Mouse (Mus musculus): ENCODE results near the gene Nlgn1. TPM values are rescaled to one million over a fixed set of nuclear protein-coding genes. Genes with fewer than 3 reads are reported as not detected.

Gene Nlgn1
- polyA plus RNA-seq, 1 experiment from 2014 or later: 2.8 TPM

DNA sequence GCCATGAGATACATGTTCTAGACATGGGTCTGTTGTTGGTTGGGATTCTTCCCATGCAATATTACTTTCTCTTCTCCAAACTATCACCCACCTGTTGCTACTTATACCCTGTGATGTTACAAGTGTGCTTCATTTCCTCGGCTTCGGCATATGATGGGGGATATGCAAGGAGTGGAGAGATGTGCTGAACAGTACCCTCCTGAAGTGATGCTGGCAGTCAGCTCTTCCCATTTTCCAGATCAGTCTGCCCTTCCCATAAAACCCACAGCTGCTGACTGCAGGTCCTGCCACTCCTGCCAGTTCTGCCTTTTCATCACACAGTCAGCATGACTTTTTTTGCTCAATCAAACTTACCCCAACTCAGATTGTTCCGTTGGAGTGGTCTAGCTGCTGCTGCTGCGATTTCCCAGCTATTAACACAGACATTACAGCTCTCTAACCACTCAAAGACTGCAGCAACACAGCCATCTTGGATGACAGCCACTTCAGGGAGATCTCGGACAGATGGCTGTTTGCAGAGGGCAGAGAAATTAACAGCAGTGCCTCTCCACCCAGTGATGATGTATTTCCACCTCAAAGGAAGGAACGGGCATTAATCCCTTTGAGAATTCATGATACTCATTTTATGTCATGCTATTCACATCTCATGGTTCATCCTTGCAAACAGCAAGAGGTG, 643.3 kb downstream of the Nlgn1 start:
- Histone ChIP-seq H3K27me3 (ENCODE audit: control insufficient read depth, insufficient read depth, low read length) (no peaks in the 10 kb centered on the region), H3K9ac (replicated peaks; ENCODE audit: low read depth, low read length) (no peak overlapping the region), H3K4me3 (ENCODE audit: low read depth, low read length) (no peak overlapping the region), H3K27ac (ENCODE audit: low read length) (no peak overlapping the region), H3K9me3 (ENCODE audit: control insufficient read depth, low read depth, low read length) (no peaks in the 10 kb centered on the region), H3K36me3 (ENCODE audit: control insufficient read depth, insufficient read depth, low read length) (no peaks in the 10 kb centered on the region), H3K4me2 (replicated peaks; ENCODE audit: low read depth, low read length) (no peak overlapping the region), H3K4me1 (ENCODE audit: control insufficient read depth, insufficient read depth, low read length) (no peaks in the 10 kb centered on the region)
- 64% methylated on average over 6 of the region's 6 CpGs for WGBS
- no peak for ATAC-seq (ENCODE audit: insufficient number of reproducible peaks, insufficient read depth, low FRiP score, low read depth)

DNA sequence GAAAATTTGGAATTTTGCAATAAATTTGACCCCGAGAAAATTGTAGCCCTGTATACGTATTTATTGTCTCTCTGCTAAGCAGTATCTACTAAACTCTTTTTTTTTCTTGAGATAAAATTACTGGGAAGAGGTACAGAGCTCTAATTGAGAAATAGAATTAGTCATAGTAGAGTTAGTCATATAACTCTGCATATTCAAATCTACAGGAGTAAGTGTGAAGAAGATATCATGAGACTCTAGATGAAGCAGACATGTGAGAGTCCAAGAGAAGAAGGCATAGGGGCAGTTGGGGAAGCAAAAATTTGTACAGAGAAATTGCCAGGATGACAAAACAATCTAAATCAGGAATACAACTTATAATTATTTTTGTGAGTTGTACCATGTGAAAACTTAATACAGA, 648.6 kb downstream of the Nlgn1 start:
- ATAC-seq (ENCODE audit: insufficient number of reproducible peaks, insufficient read depth, low FRiP score, low read depth): no peak
- no peak overlapping the region for H3K9ac ChIP-seq (replicated peaks; ENCODE audit: low read depth, low read length)
- 94% methylated on average over 2 of the region's 2 CpGs for WGBS
- no peak overlapping the region for H3K4me3 ChIP-seq (ENCODE audit: low read depth, low read length)
- no peak overlapping the region for H3K4me2 ChIP-seq (replicated peaks; ENCODE audit: low read depth, low read length)
- no peaks in the 10 kb centered on the region for H3K36me3 ChIP-seq (ENCODE audit: control insufficient read depth, insufficient read depth, low read length)
- H3K27ac ChIP-seq (ENCODE audit: low read length): no peak overlapping the region
- H3K4me1 ChIP-seq (ENCODE audit: control insufficient read depth, insufficient read depth, low read length): no peaks in the 10 kb centered on the region
- H3K9me3 ChIP-seq (ENCODE audit: control insufficient read depth, low read depth, low read length): no peaks in the 10 kb centered on the region
- no peaks in the 10 kb centered on the region for H3K27me3 ChIP-seq (ENCODE audit: control insufficient read depth, insufficient read depth, low read length)

DNA sequence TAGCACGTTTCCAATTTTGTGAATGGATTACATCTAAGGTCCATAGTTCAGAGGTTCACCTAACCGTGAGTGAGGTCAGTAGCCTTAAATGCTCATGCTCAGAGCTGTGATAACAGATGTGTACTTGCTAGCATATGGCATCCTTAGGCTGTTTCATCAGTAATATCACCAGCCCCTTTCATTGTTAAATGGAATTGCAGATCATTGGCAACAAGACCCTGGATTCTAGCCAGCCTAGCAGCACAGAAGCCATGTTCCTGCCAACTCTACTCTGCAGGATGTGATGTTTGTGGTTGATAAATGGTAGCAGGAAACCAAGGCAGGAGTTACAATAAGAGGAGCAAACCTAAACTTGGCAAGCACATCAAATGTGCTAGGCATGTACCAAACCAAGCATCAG, 652.9 kb downstream of the Nlgn1 start:
- no peak for ATAC-seq (ENCODE audit: insufficient number of reproducible peaks, insufficient read depth, low FRiP score, low read depth)
- H3K27ac ChIP-seq (ENCODE audit: low read length): no peak overlapping the region

DNA sequence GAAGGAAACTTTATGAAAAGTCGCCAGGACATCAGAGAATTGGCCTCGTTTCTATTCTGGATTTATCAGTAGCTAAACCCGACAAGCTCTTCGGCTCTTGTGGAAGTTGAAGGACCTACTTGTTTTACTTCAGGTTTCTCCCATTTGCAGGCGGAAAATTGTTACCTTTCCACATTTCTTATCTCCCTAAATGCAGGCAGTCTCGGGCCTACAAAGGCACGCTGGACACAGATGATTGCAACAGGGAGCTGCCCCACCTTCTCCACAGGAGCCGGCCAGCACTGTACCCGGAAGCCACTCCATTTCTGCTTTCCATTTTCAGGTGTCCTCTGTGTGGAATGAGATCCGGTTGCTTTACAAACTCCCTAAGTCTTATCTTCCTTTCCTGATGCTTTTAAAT, 656.4 kb downstream of the Nlgn1 start:
- WGBS: 81% methylated on average over 10 of the region's 10 CpGs
- Histone ChIP-seq H3K27ac (ENCODE audit: low read length) (no peak overlapping the region), H3K36me3 (ENCODE audit: control insufficient read depth, insufficient read depth, low read length) (no peaks in the 10 kb centered on the region), H3K4me1 (ENCODE audit: control insufficient read depth, insufficient read depth, low read length) (no peaks in the 10 kb centered on the region), H3K4me3 (ENCODE audit: low read depth, low read length) (no peak overlapping the region), H3K9ac (replicated peaks; ENCODE audit: low read depth, low read length) (no peak overlapping the region), H3K4me2 (replicated peaks; ENCODE audit: low read depth, low read length) (no peak overlapping the region), H3K9me3 (ENCODE audit: control insufficient read depth, low read depth, low read length) (no peaks in the 10 kb centered on the region), H3K27me3 (ENCODE audit: control insufficient read depth, insufficient read depth, low read length) (no peaks in the 10 kb centered on the region)
- ATAC-seq (ENCODE audit: insufficient number of reproducible peaks, insufficient read depth, low FRiP score, low read depth): no peak

More for the DNA sequence above, 652.9 kb downstream of the Nlgn1 start:
- no peaks in the 10 kb centered on the region for H3K36me3 ChIP-seq (ENCODE audit: control insufficient read depth, insufficient read depth, low read length)
- H3K9me3 ChIP-seq (ENCODE audit: control insufficient read depth, low read depth, low read length): no peaks in the 10 kb centered on the region
- H3K9ac ChIP-seq (replicated peaks; ENCODE audit: low read depth, low read length): no peak overlapping the region
- no peaks in the 10 kb centered on the region for H3K4me1 ChIP-seq (ENCODE audit: control insufficient read depth, insufficient read depth, low read length)
- H3K4me3 ChIP-seq (ENCODE audit: low read depth, low read length): no peak overlapping the region
- 76% methylated on average over 2 of the region's 2 CpGs for WGBS
- no peak overlapping the region for H3K4me2 ChIP-seq (replicated peaks; ENCODE audit: low read depth, low read length)
- H3K27me3 ChIP-seq (ENCODE audit: control insufficient read depth, insufficient read depth, low read length): no peaks in the 10 kb centered on the region

DNA sequence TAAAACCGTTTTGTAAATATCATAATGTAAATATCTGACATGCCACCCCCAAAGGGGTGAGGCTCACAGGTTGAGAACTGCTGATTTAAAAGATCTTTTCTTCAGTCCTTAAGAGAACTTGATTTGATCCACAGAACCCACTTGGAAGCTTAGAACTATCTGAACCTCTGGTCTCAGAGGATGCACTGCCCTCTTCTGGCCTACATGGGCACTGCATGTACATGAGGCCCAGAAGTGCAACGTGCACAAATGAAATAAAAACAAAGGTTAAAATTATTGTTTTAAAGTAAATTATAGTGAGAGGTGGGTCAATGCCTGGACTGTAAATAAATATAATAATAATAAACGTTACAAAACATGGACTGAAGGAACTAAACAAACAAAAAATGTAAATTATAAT, 657.2 kb downstream of the Nlgn1 start:
- WGBS: 56% methylated on average over 3 of the region's 3 CpGs

DNA sequence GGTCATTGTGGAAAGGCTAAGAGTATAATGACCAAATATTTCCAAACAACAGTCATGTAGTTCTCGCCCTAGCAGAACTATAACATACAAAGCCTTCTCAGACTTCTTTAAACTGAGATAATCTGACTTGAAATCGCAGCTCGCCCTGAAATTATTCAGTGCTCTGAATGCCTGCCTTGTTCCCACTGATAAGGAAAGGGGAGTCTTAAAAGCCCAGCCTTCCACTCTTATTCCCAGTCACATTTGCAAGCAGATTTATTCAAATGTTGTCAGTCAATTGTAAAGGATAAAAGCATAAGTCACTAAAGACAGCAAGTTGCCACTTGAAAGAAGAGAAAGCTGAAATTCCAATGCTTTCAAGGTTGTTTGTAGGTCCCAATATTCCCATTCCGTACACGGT, 658.9 kb downstream of the Nlgn1 start:
- H3K9me3 ChIP-seq (ENCODE audit: control insufficient read depth, low read depth, low read length): no peaks in the 10 kb centered on the region
- H3K4me1 ChIP-seq (ENCODE audit: control insufficient read depth, insufficient read depth, low read length): no peaks in the 10 kb centered on the region
- no peak for ATAC-seq (ENCODE audit: insufficient number of reproducible peaks, insufficient read depth, low FRiP score, low read depth)
- no peaks in the 10 kb centered on the region for H3K36me3 ChIP-seq (ENCODE audit: control insufficient read depth, insufficient read depth, low read length)
- no peak overlapping the region for H3K4me3 ChIP-seq (ENCODE audit: low read depth, low read length)
- 50% methylated on average over 5 of the region's 5 CpGs for WGBS
- no peak overlapping the region for H3K27ac ChIP-seq (ENCODE audit: low read length)
- H3K4me2 ChIP-seq (replicated peaks; ENCODE audit: low read depth, low read length): no peak overlapping the region
- no peak overlapping the region for H3K9ac ChIP-seq (replicated peaks; ENCODE audit: low read depth, low read length)
- no peaks in the 10 kb centered on the region for H3K27me3 ChIP-seq (ENCODE audit: control insufficient read depth, insufficient read depth, low read length)

More for the DNA sequence above, 657.2 kb downstream of the Nlgn1 start:
- Histone ChIP-seq H3K4me2 (replicated peaks; ENCODE audit: low read depth, low read length) (no peak overlapping the region), H3K27ac (ENCODE audit: low read length) (no peak overlapping the region), H3K4me1 (ENCODE audit: control insufficient read depth, insufficient read depth, low read length) (no peaks in the 10 kb centered on the region), H3K36me3 (ENCODE audit: control insufficient read depth, insufficient read depth, low read length) (no peaks in the 10 kb centered on the region), H3K4me3 (ENCODE audit: low read depth, low read length) (no peak overlapping the region), H3K9me3 (ENCODE audit: control insufficient read depth, low read depth, low read length) (no peaks in the 10 kb centered on the region), H3K9ac (replicated peaks; ENCODE audit: low read depth, low read length) (no peak overlapping the region), H3K27me3 (ENCODE audit: control insufficient read depth, insufficient read depth, low read length) (no peaks in the 10 kb centered on the region)
- ATAC-seq (ENCODE audit: insufficient number of reproducible peaks, insufficient read depth, low FRiP score, low read depth): no peak

DNA sequence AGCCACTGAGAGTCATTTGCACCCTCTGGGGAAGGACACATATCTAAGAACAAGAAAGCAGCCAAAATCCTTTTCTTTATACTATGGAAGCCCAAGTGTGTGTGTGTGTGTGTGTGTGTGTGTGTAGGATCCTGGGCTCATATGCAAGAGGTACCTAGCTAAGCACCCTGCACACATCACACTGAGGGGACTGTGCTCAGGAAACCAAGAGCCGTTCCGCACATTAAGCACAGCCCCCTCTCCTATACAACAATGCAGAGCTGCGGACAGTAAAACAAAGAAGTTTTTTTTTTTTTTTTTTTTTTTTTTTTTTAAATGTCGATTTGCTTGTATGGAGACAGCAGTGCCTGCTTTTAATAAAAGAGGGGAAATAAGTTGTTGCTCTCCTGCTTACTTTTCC, 659.5 kb downstream of the Nlgn1 start:
- Histone ChIP-seq H3K27me3 (ENCODE audit: control insufficient read depth, insufficient read depth, low read length) (no peaks in the 10 kb centered on the region), H3K9me3 (ENCODE audit: control insufficient read depth, low read depth, low read length) (no peaks in the 10 kb centered on the region), H3K27ac (ENCODE audit: low read length) (no peak overlapping the region), H3K4me2 (replicated peaks; ENCODE audit: low read depth, low read length) (no peak overlapping the region), H3K9ac (replicated peaks; ENCODE audit: low read depth, low read length) (no peak overlapping the region), H3K36me3 (ENCODE audit: control insufficient read depth, insufficient read depth, low read length) (no peaks in the 10 kb centered on the region), H3K4me1 (ENCODE audit: control insufficient read depth, insufficient read depth, low read length) (no peaks in the 10 kb centered on the region), H3K4me3 (ENCODE audit: low read depth, low read length) (no peak overlapping the region)
- ATAC-seq (ENCODE audit: insufficient number of reproducible peaks, insufficient read depth, low FRiP score, low read depth): no peak
- WGBS: 80% methylated on average over 4 of the region's 4 CpGs

DNA sequence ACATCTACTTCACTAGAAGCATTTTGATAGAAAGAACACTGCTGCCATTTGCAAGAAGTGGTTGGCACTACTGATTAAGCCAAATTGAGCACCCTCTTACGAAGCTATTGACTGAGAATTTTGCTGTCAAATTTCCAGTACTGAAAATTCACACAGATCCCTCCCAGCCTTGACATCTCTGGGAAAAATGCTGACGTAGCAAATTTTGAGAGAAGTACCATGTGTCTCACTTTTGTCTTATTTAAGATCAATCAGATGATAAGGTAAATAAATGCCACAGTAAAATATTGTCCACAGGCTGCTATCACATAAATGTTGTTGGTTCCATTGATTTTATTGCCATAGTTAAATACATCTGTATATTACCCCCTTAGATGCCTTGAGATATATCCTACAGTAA, 668.8 kb downstream of the Nlgn1 start:
- WGBS: 84% methylated on average over 2 of the region's 2 CpGs

DNA sequence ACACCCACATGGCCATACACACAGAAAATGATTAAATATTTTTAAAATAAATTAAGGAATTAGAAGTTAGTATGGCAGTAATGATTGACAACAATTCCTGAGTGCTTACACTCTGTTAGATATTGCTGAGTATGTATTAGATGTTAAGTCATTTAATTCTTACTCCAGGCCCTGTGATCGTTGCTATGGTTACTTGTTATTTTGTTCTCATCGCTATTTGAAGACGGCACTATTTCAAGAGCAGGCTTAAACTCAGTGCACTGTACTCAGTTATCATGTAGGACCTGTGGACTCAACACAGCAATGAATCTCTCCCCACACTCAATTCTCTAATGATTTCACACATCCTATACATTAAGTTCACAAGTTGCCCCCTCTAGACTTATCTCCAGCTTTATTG, 672.0 kb downstream of the Nlgn1 start:
- no peaks in the 10 kb centered on the region for H3K4me1 ChIP-seq (ENCODE audit: control insufficient read depth, insufficient read depth, low read length)
- no peaks in the 10 kb centered on the region for H3K27me3 ChIP-seq (ENCODE audit: control insufficient read depth, insufficient read depth, low read length)
- no peak for ATAC-seq (ENCODE audit: insufficient number of reproducible peaks, insufficient read depth, low FRiP score, low read depth)
- 92% methylated on average over 3 of the region's 3 CpGs for WGBS
- no peak overlapping the region for H3K4me3 ChIP-seq (ENCODE audit: low read depth, low read length)
- H3K27ac ChIP-seq (ENCODE audit: low read length): no peak overlapping the region
- H3K9ac ChIP-seq (replicated peaks; ENCODE audit: low read depth, low read length): no peak overlapping the region
- H3K4me2 ChIP-seq (replicated peaks; ENCODE audit: low read depth, low read length): no peak overlapping the region
- no peaks in the 10 kb centered on the region for H3K9me3 ChIP-seq (ENCODE audit: control insufficient read depth, low read depth, low read length)
- no peaks in the 10 kb centered on the region for H3K36me3 ChIP-seq (ENCODE audit: control insufficient read depth, insufficient read depth, low read length)

More for the DNA sequence above, 668.8 kb downstream of the Nlgn1 start:
- no peaks in the 10 kb centered on the region for H3K36me3 ChIP-seq (ENCODE audit: control insufficient read depth, insufficient read depth, low read length)
- H3K9me3 ChIP-seq (ENCODE audit: control insufficient read depth, low read depth, low read length): no peaks in the 10 kb centered on the region
- no peak overlapping the region for H3K9ac ChIP-seq (replicated peaks; ENCODE audit: low read depth, low read length)
- ATAC-seq (ENCODE audit: insufficient number of reproducible peaks, insufficient read depth, low FRiP score, low read depth): no peak
- H3K4me2 ChIP-seq (replicated peaks; ENCODE audit: low read depth, low read length): no peak overlapping the region
- no peak overlapping the region for H3K27ac ChIP-seq (ENCODE audit: low read length)
- H3K27me3 ChIP-seq (ENCODE audit: control insufficient read depth, insufficient read depth, low read length): no peaks in the 10 kb centered on the region
- H3K4me1 ChIP-seq (ENCODE audit: control insufficient read depth, insufficient read depth, low read length): no peaks in the 10 kb centered on the region
- H3K4me3 ChIP-seq (ENCODE audit: low read depth, low read length): no peak overlapping the region

Data from stomach, embryonic 14.5 days (tissue).